Mouse (Mus musculus) thymus, adult 2 months (tissue): Measurements from ENCODE around the gene Pot1b. TPM values are rescaled to one million over a fixed set of nuclear protein-coding genes. Genes with fewer than 3 reads are reported as not detected.
A peak's percentile ranks its signal among the peaks of the same experiment; 100 is the strongest.

Experiments used
- DNase-seq: peaks from one replicate; pipeline ENCODE4 v3.0.0; 2021
- H3K27ac ChIP-seq: fragments of 200-500 bp; 2 replicates; pipeline ENCODE4 v1.5.1; 2012; ENCODE audit warnings: low read length, control low read depth; ENCODE audit not compliant: control insufficient read depth, insufficient read depth
- H3K27me3 ChIP-seq: fragments of 200-500 bp; 2 replicates; pipeline ENCODE4 v1.6.1; 2012; ENCODE audit warnings: mild to moderate bottlenecking, low read length, moderate library complexity, mixed read lengths; ENCODE audit not compliant: control insufficient read depth, insufficient read depth
- H3K36me3 ChIP-seq: fragments of 200-500 bp; 2 replicates; pipeline ENCODE4 v1.6.1; 2012; ENCODE audit warnings: mild to moderate bottlenecking, low read length, moderate library complexity; ENCODE audit not compliant: control insufficient read depth, insufficient read depth
- H3K4me1 ChIP-seq: fragments of 200-500 bp; replicated peaks from 2 replicates; pipeline ENCODE4 v1.6.1; 2012; ENCODE audit warnings: low read length; ENCODE audit not compliant: control insufficient read depth, insufficient read depth
- H3K4me3 ChIP-seq: fragments of 200-500 bp; 2 replicates; pipeline ENCODE4 v1.5.1; 2012; ENCODE audit warnings: mild to moderate bottlenecking, low read length, control low read depth, moderate library complexity; ENCODE audit not compliant: control insufficient read depth, insufficient read depth
- CTCF ChIP-seq: fragments of 200-500 bp; IDR thresholded peaks from 2 replicates; pipeline ENCODE4 v1.5.1; 2012; ENCODE audit warnings: mild to moderate bottlenecking, control low read depth, low read length, moderate library complexity, borderline replicate concordance; ENCODE audit not compliant: control insufficient read depth, poor library complexity, insufficient read depth; ENCODE audit errors: extremely low read depth
- POLR2A ChIP-seq: fragments of 200-500 bp; IDR thresholded peaks from 2 replicates; pipeline ENCODE4 v1.6.1; 2012; ENCODE audit warnings: mild to moderate bottlenecking, low read length, control low read depth, moderate library complexity; ENCODE audit not compliant: control insufficient read depth, poor library complexity, insufficient read depth; ENCODE audit errors: extremely low read depth
- WGBS: fragments of 180-500 bp; shearing (Covaris S2); methylation state at CpG from one replicate; pipeline ENCODE4 v1.1.7; 2018; 5-methylcytosine and 5-hydroxymethylcytosine counted together
- polyA plus RNA-seq: library from polyadenylated mRNA; depleted of rRNA; stranded (reverse); fragments of >200 nt; gene quantifications from 2 replicates; pipeline ENCODE4 v1.2.3, GENCODE M21; 2012; rRNA removed

The Pot1b gene
- polyA plus RNA-seq, result 6.5 and 8.9 TPM in 2 replicates

DNA sequence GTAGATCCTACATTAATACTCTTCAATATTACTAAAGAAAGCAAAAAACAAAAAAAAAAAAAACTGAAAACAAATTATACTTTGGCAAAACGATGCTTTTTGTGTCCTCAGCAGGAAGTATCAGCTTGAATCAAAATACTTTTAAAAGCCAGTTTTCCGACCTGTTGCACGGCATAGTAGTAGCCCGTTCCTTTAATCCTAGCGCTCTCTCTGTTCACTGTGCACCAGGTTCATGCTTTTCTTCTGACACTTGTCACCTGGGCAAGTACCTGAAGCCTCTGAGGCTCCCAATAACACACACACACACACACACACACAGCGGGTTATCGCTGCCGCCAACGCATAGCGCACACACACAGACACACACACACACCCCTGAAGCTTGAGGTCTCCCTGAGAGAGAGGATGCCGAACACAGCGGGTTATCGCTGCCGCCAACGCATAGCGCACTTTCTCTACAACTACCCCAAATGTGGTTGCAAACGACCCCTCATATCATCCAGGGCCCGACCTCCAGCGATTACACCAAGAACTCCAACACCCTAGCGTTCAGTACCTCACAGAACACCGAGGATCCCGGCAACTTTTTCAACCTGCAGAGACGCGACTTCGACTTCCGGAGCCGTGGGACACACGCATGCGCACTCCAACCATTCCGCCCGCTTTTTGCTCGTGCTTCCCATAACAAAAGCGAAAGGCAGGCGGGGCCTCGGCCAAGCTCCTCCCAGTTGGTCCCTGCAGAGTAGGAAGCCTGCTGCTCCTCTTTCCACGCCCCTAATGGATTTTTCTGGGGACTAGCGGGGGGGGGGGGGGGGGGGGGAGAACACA lies at the start of gene Pot1b:
TSS of gene Pot1b (minus strand) at position 645 of the 828 bp plus-strand sequence.
- TF ChIP-seq CTCF, result peak; percentile 39; the same call in 1 of the 2 replicates
- TF ChIP-seq POLR2A, result peak; percentile 46; the same call in 1 of the 2 replicates
- H3K36me3 ChIP-seq, result 0 out of 2 replicates have a peak, but pooled peaks cover 5% of the 10 kb centered on the region
- peak within 1 kb of the TSS; percentile 95 for H3K4me3 ChIP-seq
- under 1% methylated on average over 37 of the region's 37 CpGs for WGBS
- H3K27me3 ChIP-seq, result no peaks in the 10 kb centered on the region
- H3K4me1 ChIP-seq, result no peaks in the 10 kb centered on the region
- DNase-seq, result peak; percentile 96
- H3K27ac ChIP-seq, result peak within 1 kb of the TSS; percentile 80; the same call in 1 of the 2 replicates

GRCm38 (mm10) chr17:55751170-55751569 lies 38.7 kb upstream of the Pot1b start:
- H3K4me1 ChIP-seq, result no peaks in the 10 kb centered on the region
- no peak overlapping the region for H3K27ac ChIP-seq
- no peak for TF ChIP-seq CTCF
- TF ChIP-seq POLR2A, result no peak
- no peak for DNase-seq
- WGBS, result 37% methylated on average over 2 of the region's 2 CpGs
- no peak overlapping the region for H3K4me3 ChIP-seq
- no peaks in the 10 kb centered on the region for H3K36me3 ChIP-seq
- no peaks in the 10 kb centered on the region for H3K27me3 ChIP-seq

GRCm38 (mm10) chr17:55749786-55750185 lies 37.4 kb upstream of the Pot1b start, which contains the start of gene Adgre4:
TSS of gene Adgre4 (plus strand) at chr17:55749984.
- H3K4me3 ChIP-seq, result no peak within 1 kb of the TSS
- no peak for DNase-seq
- no peaks in the 10 kb centered on the region for H3K4me1 ChIP-seq
- no peaks in the 10 kb centered on the region for H3K27me3 ChIP-seq
- no peak for TF ChIP-seq POLR2A
- no peak for TF ChIP-seq CTCF
- H3K36me3 ChIP-seq, result no peaks in the 10 kb centered on the region
- 15% methylated on average over 2 of the region's 2 CpGs for WGBS
- no peak within 1 kb of the TSS for H3K27ac ChIP-seq

DNA sequence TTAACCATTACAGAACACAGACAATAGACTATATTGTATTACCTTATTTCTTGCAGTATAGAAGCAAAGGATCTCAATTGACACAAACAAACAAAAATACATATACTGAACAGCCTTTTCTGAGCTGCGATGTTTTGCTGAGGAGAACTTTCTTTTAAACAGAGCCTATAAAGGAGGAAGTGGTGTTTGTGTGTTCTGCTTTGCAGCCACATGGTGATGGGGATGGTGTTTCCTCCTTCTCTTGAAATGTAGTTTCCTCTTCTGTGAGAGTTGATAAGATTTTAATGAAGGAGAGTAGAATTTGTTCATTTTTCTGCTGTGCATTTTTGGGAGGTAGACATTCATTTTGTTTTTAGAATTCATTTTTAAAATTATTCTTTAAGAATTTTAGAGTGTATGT lies 24.2 kb upstream of the Pot1b start:
- no peak for TF ChIP-seq POLR2A
- no peak for TF ChIP-seq CTCF
- no peaks in the 10 kb centered on the region for H3K36me3 ChIP-seq
- 10% methylated on average over 1 of the region's 1 CpGs for WGBS
- no peaks in the 10 kb centered on the region for H3K4me1 ChIP-seq
- H3K4me3 ChIP-seq, result no peak overlapping the region
- no peaks in the 10 kb centered on the region for H3K27me3 ChIP-seq
- no peak overlapping the region for H3K27ac ChIP-seq
- DNase-seq, result no peak

DNA sequence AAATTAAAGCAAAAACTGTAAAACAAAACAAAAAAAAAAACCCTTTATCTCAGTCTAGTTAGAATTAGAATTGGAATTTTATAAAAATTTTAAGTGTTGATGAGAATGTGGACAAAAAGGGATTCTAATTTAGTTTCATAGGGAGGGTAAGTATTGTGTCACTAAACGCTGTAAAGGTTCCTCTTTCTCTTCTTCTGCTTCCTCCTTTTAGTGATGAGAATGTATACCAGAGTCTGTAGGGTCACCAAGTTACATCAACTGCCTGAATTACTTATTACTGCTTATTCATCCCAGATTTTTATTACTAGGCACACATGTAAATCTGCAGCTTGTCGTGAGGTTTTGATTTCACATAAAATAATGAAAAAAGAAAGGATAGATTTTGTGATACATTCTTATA lies 13.8 kb upstream of the Pot1b start:
- no peak for TF ChIP-seq POLR2A
- TF ChIP-seq CTCF, result no peak
- no peak for DNase-seq
- H3K27ac ChIP-seq, result no peak overlapping the region
- no peaks in the 10 kb centered on the region for H3K36me3 ChIP-seq
- no peaks in the 10 kb centered on the region for H3K27me3 ChIP-seq
- 19% methylated on average over 2 of the region's 2 CpGs for WGBS
- no peaks in the 10 kb centered on the region for H3K4me1 ChIP-seq
- no peak overlapping the region for H3K4me3 ChIP-seq

DNA sequence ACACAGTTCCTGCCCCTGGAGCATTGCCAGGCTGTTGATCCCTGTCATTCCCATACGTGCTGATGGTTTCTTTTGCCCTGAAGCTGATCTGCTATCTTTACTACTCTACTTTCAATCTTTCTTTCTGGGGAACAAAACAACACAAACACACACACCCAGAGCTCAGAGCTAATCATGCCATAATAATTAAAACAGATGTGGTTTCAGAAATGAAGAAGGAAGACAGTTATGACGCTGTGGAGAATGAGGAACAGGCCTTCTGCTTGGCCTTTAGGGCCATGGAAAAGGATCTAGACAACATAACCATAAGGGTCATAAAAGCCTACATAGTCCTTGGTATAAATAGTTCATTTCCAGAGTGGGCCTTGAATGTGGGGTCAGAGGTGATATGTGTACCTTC lies 9.8 kb upstream of the Pot1b start:
- WGBS, result 55% methylated on average over 2 of the region's 2 CpGs
- Histone ChIP-seq H3K27ac (no peak overlapping the region), H3K4me1 (no peaks in the 10 kb centered on the region), H3K4me3 (no peak overlapping the region), H3K27me3 (no peaks in the 10 kb centered on the region), H3K36me3 (no peaks in the 10 kb centered on the region)
- TF ChIP-seq POLR2A (no peak), CTCF (no peak)
- no peak for DNase-seq

DNA sequence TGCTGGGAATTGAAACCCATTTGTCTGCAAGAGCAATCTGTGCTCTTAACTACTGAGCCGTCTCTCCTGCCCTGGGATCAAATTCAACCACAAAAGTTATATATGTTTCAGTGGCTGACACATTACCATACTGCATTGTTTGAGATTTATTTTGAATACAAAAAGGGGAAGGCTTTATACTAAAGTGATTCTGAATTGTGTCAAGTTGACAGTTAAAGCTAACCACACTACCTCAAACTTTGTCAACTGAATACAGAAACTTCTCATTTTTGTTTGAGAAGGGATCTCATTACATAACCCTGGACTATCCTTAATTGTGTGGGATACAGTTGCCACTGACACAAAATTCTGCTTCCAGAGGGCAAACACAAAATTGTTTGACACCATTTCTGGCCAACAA lies 8.8 kb upstream of the Pot1b start:
- Histone ChIP-seq H3K4me3 (no peak overlapping the region), H3K27me3 (no peaks in the 10 kb centered on the region), H3K4me1 (no peaks in the 10 kb centered on the region), H3K27ac (no peak overlapping the region), H3K36me3 (no peaks in the 10 kb centered on the region)
- DNase-seq, result no peak
- 30% methylated on average over 1 of the region's 1 CpGs for WGBS
- no peak for TF ChIP-seq POLR2A
- TF ChIP-seq CTCF, result no peak
